Mouse (Mus musculus) C2C12 (cell line): ENCODE measurements at regions not wholly inside any gene's neighbourhood (a gene's known extent, or its start where the extent isn't known, plus 50 kb on each side); places are given as distances from the start of the nearest gene placed in this dataset.

Experiments used
- CTCF ChIP-seq: IDR thresholded peaks from one replicate; pipeline ENCODE4 v1.5.1; 2011; ENCODE audit not compliant: control insufficient read depth, insufficient read depth, insufficient read length
- MAX ChIP-seq: IDR thresholded peaks from one replicate; pipeline ENCODE4 v1.6.1; 2011; ENCODE audit warnings: mild to moderate bottlenecking, control low read depth
- USF1 ChIP-seq: IDR thresholded peaks from one replicate; pipeline ENCODE4 v1.6.1; 2011; ENCODE audit warnings: low read depth, mild to moderate bottlenecking, control low read depth, moderate library complexity

- TF ChIP-seq CTCF (no peak), MAX (no peak), USF1 (no peak)
These were observed 138.7 kb downstream of the Cog6 start for GRCm38 (mm10) chr3:52878334-52878733.
